Mouse (Mus musculus): ENCODE measurements at regions not wholly inside any gene's neighbourhood (a gene's known extent, or its start where the extent isn't known, plus 50 kb on each side); places are given as distances from the start of the nearest gene placed in this dataset.

DNA sequence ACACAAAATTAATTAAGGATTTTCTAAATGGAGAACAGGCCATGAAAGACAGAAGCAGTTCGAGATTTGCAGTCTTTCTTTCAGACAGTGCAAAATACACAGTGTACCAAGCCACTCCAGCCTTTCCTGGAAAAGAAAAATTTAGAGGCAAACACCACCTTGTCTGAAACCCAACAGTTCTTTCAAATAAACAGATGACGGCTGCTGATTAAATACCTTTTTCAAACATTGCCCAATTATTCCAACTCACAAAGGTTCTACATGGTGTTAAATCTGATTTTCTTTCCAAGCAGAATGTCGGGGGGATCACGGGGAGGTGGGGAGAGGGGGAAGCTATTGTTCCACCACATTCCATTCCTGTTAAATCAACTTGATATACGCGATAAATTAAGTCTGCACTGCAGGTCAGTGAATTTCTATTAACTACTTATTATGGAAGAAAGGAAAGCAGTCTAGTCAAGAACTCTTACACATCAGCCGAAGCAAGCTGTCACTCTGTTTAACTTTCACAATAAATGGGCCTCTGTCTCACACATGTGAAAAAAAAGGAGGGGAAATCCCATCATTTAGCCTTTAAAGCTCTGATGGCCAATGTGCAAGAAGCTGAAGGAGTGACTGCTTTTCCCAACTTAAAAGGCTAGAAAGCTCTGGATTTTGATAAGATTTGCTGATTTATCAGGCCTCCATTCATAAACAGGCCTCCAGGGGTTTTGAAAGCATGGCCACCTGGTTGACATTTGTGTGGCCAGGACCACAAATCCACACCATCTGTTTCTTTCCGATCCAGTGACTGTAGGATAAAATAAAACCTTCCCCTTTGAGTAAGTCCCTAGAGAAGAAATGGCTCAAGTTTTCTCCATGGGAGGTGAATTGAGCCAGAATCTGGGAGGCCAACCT is 165.4 kb downstream of the Nedd1 start:
- Histone ChIP-seq H3K36me3 (no peaks in the 10 kb centered on the region), H3K4me2 (peak overlapping the region; percentile 16; the same call in 1 of the 2 replicates), H3K9ac (no peak overlapping the region), H3K4me1 (peaks cover 9% of the 10 kb centered on the region; the same call in 1 of the 2 replicates), H3K9me3 (no peaks in the 10 kb centered on the region), H3K27ac (no peak overlapping the region), H3K4me3 (replicated peaks) (no peak overlapping the region), H3K27me3 (replicated peaks) (no peaks in the 10 kb centered on the region)
- WGBS, result 12% methylated on average over 8 of the region's 8 CpGs
- peak; percentile 65 for ATAC-seq (ENCODE audit: insufficient read depth, low FRiP score, low read depth)

DNA sequence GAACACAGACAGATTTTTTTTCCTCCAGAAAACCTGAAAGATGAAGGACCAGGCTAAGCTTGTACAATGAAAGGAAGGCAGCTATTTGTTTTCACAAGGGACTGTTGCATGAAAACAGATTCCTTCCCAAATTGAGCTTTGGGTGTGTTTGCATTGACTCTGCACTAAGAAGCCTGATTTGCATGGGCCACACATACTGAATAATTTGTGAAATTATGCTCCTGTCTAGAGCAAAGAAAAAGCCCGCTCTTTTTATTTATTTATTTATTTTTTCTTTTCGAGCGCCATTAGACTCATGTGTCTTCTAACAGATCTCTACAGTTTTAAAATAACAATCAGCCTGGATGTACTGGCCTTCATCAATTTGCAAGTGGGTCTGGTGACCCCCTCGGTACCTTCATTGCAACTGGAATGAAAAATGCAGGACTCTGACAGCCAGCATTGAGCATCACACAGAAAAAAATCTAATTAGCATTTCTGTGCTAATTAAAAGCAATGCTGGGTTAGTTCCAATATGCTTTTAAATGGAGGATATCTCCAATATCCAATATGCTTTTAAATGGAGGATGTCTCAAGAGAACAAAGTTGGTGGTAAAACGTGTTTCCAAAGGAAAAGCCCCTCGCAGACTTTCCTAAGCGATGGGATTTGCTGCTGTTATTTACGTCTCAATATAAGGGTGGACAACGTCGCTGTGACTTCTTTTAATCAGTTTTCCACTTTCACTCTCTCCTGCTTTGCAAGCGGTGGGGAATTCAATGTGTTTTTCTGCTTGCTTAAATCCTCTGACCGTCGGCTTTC is 166.3 kb downstream of the Nedd1 start:
- Histone ChIP-seq H3K4me3 (replicated peaks) (no peak overlapping the region), H3K27ac (no peak overlapping the region), H3K4me2 (peak overlapping the region; percentile 16; the same call in 1 of the 2 replicates), H3K4me1 (peaks cover 9% of the 10 kb centered on the region; the same call in 1 of the 2 replicates), H3K9ac (no peak overlapping the region), H3K27me3 (replicated peaks) (no peaks in the 10 kb centered on the region), H3K9me3 (no peaks in the 10 kb centered on the region), H3K36me3 (no peaks in the 10 kb centered on the region)
- WGBS, result 38% methylated on average over 13 of the region's 13 CpGs
- ATAC-seq (ENCODE audit: insufficient read depth, low FRiP score, low read depth), result no peak

GRCm38 (mm10) chr10:92553966-92554365 is 168.3 kb downstream of the Nedd1 start:
- 83% methylated on average over 3 of the region's 3 CpGs for WGBS
- Histone ChIP-seq H3K27me3 (replicated peaks) (no peaks in the 10 kb centered on the region), H3K27ac (no peak overlapping the region), H3K36me3 (no peaks in the 10 kb centered on the region), H3K4me3 (replicated peaks) (no peak overlapping the region), H3K4me2 (no peak overlapping the region), H3K4me1 (peaks cover 9% of the 10 kb centered on the region; the same call in 1 of the 2 replicates), H3K9ac (no peak overlapping the region), H3K9me3 (no peaks in the 10 kb centered on the region)
- no peak for ATAC-seq (ENCODE audit: insufficient read depth, low FRiP score, low read depth)

GRCm38 (mm10) chr10:92548875-92549586 is 173.2 kb downstream of the Nedd1 start:
- H3K4me3 ChIP-seq (replicated peaks), result no peak overlapping the region
- H3K4me1 ChIP-seq, result no peaks in the 10 kb centered on the region
- no peaks in the 10 kb centered on the region for H3K9me3 ChIP-seq
- no peak for ATAC-seq (ENCODE audit: insufficient read depth, low FRiP score, low read depth)
- WGBS, result 67% methylated on average over 4 of the region's 4 CpGs
- H3K27ac ChIP-seq, result no peak overlapping the region
- H3K27me3 ChIP-seq (replicated peaks), result no peaks in the 10 kb centered on the region
- no peak overlapping the region for H3K4me2 ChIP-seq
- H3K36me3 ChIP-seq, result no peaks in the 10 kb centered on the region
- H3K9ac ChIP-seq, result no peak overlapping the region

- no peak overlapping the region for H3K4me3 ChIP-seq (replicated peaks)
- no peak overlapping the region for H3K27ac ChIP-seq
- H3K27me3 ChIP-seq (replicated peaks), result no peaks in the 10 kb centered on the region
- no peaks in the 10 kb centered on the region for H3K36me3 ChIP-seq
- H3K9me3 ChIP-seq, result no peaks in the 10 kb centered on the region
- 73% methylated on average over 4 of the region's 4 CpGs for WGBS
- no peak for ATAC-seq (ENCODE audit: insufficient read depth, low FRiP score, low read depth)
- H3K9ac ChIP-seq, result no peak overlapping the region
- H3K4me2 ChIP-seq, result no peak overlapping the region
- H3K4me1 ChIP-seq, result no peaks in the 10 kb centered on the region
Observed at GRCm38 (mm10) chr10:92538433-92538832, 183.8 kb downstream of the Nedd1 start.

DNA sequence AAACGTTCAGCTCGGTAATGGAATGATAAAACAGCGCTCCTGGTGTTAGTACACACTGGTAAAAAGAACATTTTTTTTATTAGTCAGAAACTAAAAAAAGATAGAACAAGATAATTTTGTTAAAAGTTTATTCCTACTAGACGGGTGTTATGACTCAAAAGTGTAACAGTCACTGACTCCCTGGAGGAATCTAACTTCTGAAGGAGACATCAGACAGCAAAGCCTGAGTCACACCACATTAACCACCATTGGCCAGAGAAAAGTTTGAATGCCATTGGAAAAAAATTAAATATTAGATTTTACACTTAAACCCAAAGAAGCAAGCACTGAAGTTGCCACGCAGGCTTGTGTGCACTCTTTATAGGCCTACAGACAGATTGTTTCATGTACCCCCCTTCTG is 205.3 kb downstream of the Nedd1 start:
- no peak overlapping the region for H3K27ac ChIP-seq
- no peak for ATAC-seq (ENCODE audit: insufficient read depth, low FRiP score, low read depth)
- WGBS, result 70% methylated on average over 5 of the region's 5 CpGs
- H3K4me2 ChIP-seq, result no peak overlapping the region
- H3K4me1 ChIP-seq, result no peaks in the 10 kb centered on the region
- no peak overlapping the region for H3K9ac ChIP-seq
- H3K36me3 ChIP-seq, result no peaks in the 10 kb centered on the region
- H3K4me3 ChIP-seq (replicated peaks), result no peak overlapping the region
- H3K9me3 ChIP-seq, result no peaks in the 10 kb centered on the region
- H3K27me3 ChIP-seq (replicated peaks), result no peaks in the 10 kb centered on the region

DNA sequence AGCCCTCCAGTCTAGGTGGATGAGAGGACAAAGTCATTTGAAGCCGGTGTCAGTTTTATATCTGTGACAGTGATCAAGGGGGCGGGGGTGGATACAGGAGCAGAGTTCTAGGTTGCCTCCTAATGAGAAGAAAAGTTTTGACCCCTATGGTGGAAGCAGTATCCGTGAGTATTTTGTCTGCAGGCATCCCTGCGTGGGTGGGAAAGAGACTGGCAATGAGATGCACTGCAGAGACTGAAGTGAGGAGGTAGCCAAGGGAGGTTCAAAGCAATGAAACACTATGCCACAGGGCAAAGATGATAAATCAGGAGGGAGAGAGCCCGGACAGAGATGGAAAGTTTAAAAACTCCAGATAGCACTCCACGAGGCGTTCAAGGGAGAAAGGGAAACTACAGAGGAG is 210.5 kb downstream of the Nedd1 start:
- H3K9me3 ChIP-seq, result no peaks in the 10 kb centered on the region
- no peaks in the 10 kb centered on the region for H3K4me1 ChIP-seq
- no peak overlapping the region for H3K27ac ChIP-seq
- no peak for ATAC-seq (ENCODE audit: insufficient read depth, low FRiP score, low read depth)
- H3K4me2 ChIP-seq, result no peak overlapping the region
- no peaks in the 10 kb centered on the region for H3K36me3 ChIP-seq
- no peak overlapping the region for H3K9ac ChIP-seq
- no peak overlapping the region for H3K4me3 ChIP-seq (replicated peaks)
- H3K27me3 ChIP-seq (replicated peaks), result no peaks in the 10 kb centered on the region
- WGBS, result 70% methylated on average over 7 of the region's 7 CpGs

- no peaks in the 10 kb centered on the region for H3K9me3 ChIP-seq
- no peak overlapping the region for H3K4me2 ChIP-seq
- H3K36me3 ChIP-seq, result no peaks in the 10 kb centered on the region
- no peaks in the 10 kb centered on the region for H3K27me3 ChIP-seq (replicated peaks)
- WGBS, result 75% methylated on average over 2 of the region's 2 CpGs
- no peak overlapping the region for H3K27ac ChIP-seq
- ATAC-seq (ENCODE audit: insufficient read depth, low FRiP score, low read depth), result no peak
- H3K4me1 ChIP-seq, result no peaks in the 10 kb centered on the region
- H3K9ac ChIP-seq, result no peak overlapping the region
- no peak overlapping the region for H3K4me3 ChIP-seq (replicated peaks)
Observed at GRCm38 (mm10) chr10:92510677-92511076, 211.5 kb downstream of the Nedd1 start.

DNA sequence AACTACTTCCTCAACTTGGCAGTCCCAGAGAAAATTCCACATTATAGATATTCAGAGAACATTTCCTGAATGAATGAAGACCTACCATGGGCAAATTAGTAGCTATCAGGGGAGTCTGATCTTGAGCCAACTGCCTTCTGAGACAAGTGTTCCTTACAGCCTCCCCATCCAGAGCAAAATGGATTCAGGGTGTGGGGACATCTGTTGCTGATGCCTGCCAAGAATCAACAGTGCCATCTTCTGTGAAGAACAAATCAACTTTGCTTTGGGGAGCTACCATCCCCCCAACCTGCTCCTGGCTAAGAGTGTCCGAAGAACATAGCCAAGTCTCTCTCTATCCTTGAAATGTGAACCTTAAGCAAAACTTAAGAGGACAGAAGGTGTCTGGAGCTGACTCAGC is 217.9 kb downstream of the Nedd1 start:
- H3K4me1 ChIP-seq, result no peaks in the 10 kb centered on the region
- 82% methylated on average over 1 of the region's 1 CpGs for WGBS
- no peak overlapping the region for H3K9ac ChIP-seq
- ATAC-seq (ENCODE audit: insufficient read depth, low FRiP score, low read depth), result no peak
- no peak overlapping the region for H3K4me3 ChIP-seq (replicated peaks)
- no peaks in the 10 kb centered on the region for H3K36me3 ChIP-seq
- no peak overlapping the region for H3K27ac ChIP-seq
- no peaks in the 10 kb centered on the region for H3K9me3 ChIP-seq
- H3K27me3 ChIP-seq (replicated peaks), result no peaks in the 10 kb centered on the region
- no peak overlapping the region for H3K4me2 ChIP-seq

- WGBS, result 49% methylated on average over 1 of the region's 1 CpGs
- no peak for ATAC-seq (ENCODE audit: insufficient read depth, low FRiP score, low read depth)
- no peaks in the 10 kb centered on the region for H3K36me3 ChIP-seq
- no peak overlapping the region for H3K9ac ChIP-seq
- H3K4me2 ChIP-seq, result no peak overlapping the region
- H3K9me3 ChIP-seq, result no peaks in the 10 kb centered on the region
- no peaks in the 10 kb centered on the region for H3K4me1 ChIP-seq
- no peak overlapping the region for H3K4me3 ChIP-seq (replicated peaks)
- no peaks in the 10 kb centered on the region for H3K27me3 ChIP-seq (replicated peaks)
- H3K27ac ChIP-seq, result no peak overlapping the region
Observed at GRCm38 (mm10) chr10:92483592-92483991, 238.6 kb downstream of the Nedd1 start.

- H3K27me3 ChIP-seq (replicated peaks), result no peaks in the 10 kb centered on the region
- H3K9ac ChIP-seq, result no peak overlapping the region
- WGBS, result 73% methylated on average over 3 of the region's 3 CpGs
- H3K9me3 ChIP-seq, result no peaks in the 10 kb centered on the region
- no peak for ATAC-seq (ENCODE audit: insufficient read depth, low FRiP score, low read depth)
- no peak overlapping the region for H3K4me2 ChIP-seq
- no peaks in the 10 kb centered on the region for H3K4me1 ChIP-seq
- H3K36me3 ChIP-seq, result no peaks in the 10 kb centered on the region
- no peak overlapping the region for H3K4me3 ChIP-seq (replicated peaks)
- H3K27ac ChIP-seq, result no peak overlapping the region
Observed at GRCm38 (mm10) chr10:92473282-92473681, 248.9 kb downstream of the Nedd1 start.

DNA sequence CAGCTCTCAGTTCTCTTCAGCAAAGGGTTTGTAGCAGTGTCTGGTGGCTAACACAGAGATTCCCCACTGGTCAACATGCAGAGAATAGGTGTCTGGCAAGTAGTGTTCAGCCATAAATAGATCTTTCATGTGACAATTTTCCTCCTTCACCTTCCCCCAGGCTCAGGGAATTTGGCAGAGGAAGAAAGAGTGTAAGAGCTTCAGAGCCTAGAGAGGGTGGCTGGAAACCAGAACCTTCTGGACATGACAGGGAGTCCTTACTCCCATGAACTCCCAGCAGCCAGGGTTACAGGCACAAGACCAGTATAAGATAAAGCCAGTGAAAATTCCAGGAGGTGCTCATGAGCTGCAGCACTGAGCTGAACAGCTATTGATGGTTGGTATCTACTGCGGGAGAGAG is 251.1 kb downstream of the Nedd1 start:
- ATAC-seq (ENCODE audit: insufficient read depth, low FRiP score, low read depth), result no peak
- Histone ChIP-seq H3K4me3 (replicated peaks) (no peak overlapping the region), H3K4me2 (no peak overlapping the region), H3K9me3 (no peaks in the 10 kb centered on the region), H3K9ac (no peak overlapping the region), H3K4me1 (no peaks in the 10 kb centered on the region), H3K27ac (no peak overlapping the region), H3K27me3 (replicated peaks) (no peaks in the 10 kb centered on the region), H3K36me3 (no peaks in the 10 kb centered on the region)
- WGBS, result 96% methylated on average over 1 of the region's 1 CpGs

All from stomach, embryonic 15.5 days (tissue).